Mouse (Mus musculus) brown adipose tissue, adult 24 weeks (tissue): ENCODE measurements at regions not wholly inside any gene's neighbourhood (a gene's known extent, or its start where the extent isn't known, plus 50 kb on each side); places are given as distances from the start of the nearest gene placed in this dataset.

ENCODE experiments used
- H3K27ac ChIP-seq: fragments of 200-500 bp; replicated peaks from 2 replicates; pipeline ENCODE4 v1.5.1; 2012; ENCODE audit warnings: low read depth, mild to moderate bottlenecking, low read length
- H3K4me1 ChIP-seq: fragments of 200-500 bp; 2 replicates; pipeline ENCODE4 v1.6.1; 2012; ENCODE audit warnings: low read length, mixed read lengths; ENCODE audit not compliant: control insufficient read depth, insufficient read depth, insufficient read length
- H3K4me3 ChIP-seq: fragments of 200-500 bp; 2 replicates; pipeline ENCODE4 v1.5.1; 2012; ENCODE audit warnings: low read depth, mild to moderate bottlenecking, low read length, moderate library complexity; ENCODE audit not compliant: insufficient read depth

DNA sequence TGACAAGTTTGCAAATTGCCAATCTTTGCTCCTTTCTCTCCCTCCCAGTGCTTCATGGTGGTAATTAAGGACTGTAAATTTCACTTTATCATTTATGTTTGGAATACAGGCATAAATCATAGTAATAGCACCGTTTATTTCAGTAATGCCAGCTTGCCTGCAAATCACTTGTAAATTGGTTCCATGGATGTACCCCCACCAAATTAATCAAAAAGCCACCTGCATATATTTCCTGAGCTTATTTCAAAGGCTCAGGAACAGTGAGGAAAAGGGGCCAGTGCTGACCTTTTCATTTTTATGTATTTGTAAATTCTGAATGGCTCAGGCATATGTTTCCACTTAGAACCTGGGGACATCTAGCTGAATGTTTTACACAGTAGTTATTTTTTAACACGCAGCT, 115.0 kb downstream of the D3Ertd751e start:
- H3K4me3 ChIP-seq = no peak overlapping the region
- no peaks in the 10 kb centered on the region for H3K4me1 ChIP-seq
- no peak overlapping the region for H3K27ac ChIP-seq

GRCm38 (mm10) chr3:41862674-41863073, 120.3 kb downstream of the D3Ertd751e start:
- Histone ChIP-seq H3K27ac (no peak overlapping the region), H3K4me1 (no peaks in the 10 kb centered on the region), H3K4me3 (no peak overlapping the region)

- Histone ChIP-seq H3K4me3 (no peak overlapping the region), H3K4me1 (no peaks in the 10 kb centered on the region), H3K27ac (no peak overlapping the region)
Measured at GRCm38 (mm10) chr3:41908952-41909351, 166.5 kb downstream of the D3Ertd751e start.

DNA sequence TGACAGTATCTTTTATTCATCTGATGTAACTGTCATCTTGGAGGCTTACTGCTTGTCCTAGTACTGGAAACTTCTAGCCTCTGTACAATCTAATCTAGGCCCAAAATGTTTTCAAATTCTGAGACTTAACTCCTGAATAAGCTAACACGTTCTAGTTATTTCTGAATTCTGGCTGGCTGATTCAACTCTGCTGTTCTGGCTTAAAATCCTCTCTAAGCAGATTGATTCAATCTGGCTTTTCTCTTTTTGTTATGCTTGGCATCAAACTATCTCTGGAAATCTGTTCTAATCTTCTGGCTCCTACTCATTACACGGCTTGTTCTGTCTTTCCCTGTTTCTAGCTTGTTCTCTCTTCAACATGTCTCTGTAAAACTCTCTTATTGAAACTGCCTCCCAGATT, 170.8 kb downstream of the D3Ertd751e start:
- H3K27ac ChIP-seq = no peak overlapping the region
- H3K4me3 ChIP-seq = no peak overlapping the region
- H3K4me1 ChIP-seq = no peaks in the 10 kb centered on the region

- H3K27ac ChIP-seq = no peak overlapping the region
Measured at GRCm38 (mm10) chr3:41939843-41940242, 197.4 kb downstream of the D3Ertd751e start.

GRCm38 (mm10) chr3:41942964-41943363, 200.6 kb downstream of the D3Ertd751e start:
- H3K4me1 ChIP-seq = no peaks in the 10 kb centered on the region
- H3K4me3 ChIP-seq = no peak overlapping the region
- no peak overlapping the region for H3K27ac ChIP-seq

More at GRCm38 (mm10) chr3:41939843-41940242, 197.4 kb downstream of the D3Ertd751e start:
- Histone ChIP-seq H3K4me3 (no peak overlapping the region), H3K4me1 (no peaks in the 10 kb centered on the region)

GRCm38 (mm10) chr3:41949404-41949803, 207.0 kb downstream of the D3Ertd751e start:
- no peaks in the 10 kb centered on the region for H3K4me1 ChIP-seq
- H3K4me3 ChIP-seq = no peak overlapping the region

GRCm38 (mm10) chr3:41957385-41957784, 215.0 kb downstream of the D3Ertd751e start:
- H3K4me3 ChIP-seq = no peak overlapping the region
- no peak overlapping the region for H3K27ac ChIP-seq
- no peaks in the 10 kb centered on the region for H3K4me1 ChIP-seq

More at GRCm38 (mm10) chr3:41949404-41949803, 207.0 kb downstream of the D3Ertd751e start:
- H3K27ac ChIP-seq = no peak overlapping the region

GRCm38 (mm10) chr3:41960209-41960608, 217.8 kb downstream of the D3Ertd751e start:
- no peaks in the 10 kb centered on the region for H3K4me1 ChIP-seq
- no peak overlapping the region for H3K27ac ChIP-seq
- H3K4me3 ChIP-seq = no peak overlapping the region

DNA sequence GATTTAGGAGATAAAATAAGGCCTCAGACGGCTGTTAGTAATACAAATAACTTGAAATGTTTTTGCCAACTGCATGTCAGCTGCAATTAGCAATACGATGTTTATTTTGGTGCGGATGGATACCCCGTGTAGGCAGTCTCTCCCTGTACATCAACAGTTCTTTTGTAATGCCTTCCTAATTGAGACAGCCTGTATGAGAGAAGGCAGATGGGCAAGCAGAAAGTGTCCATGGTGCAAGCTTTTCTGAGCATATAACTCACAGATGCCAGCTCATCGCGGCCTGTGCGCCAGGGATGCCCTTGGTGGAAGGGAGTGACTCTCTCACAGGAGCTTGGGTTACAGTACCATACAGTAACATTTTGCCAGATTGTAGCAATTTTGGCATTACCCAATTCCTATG, 220.5 kb downstream of the D3Ertd751e start:
- Histone ChIP-seq H3K4me1 (no peaks in the 10 kb centered on the region), H3K4me3 (no peak overlapping the region), H3K27ac (no peak overlapping the region)

- Histone ChIP-seq H3K4me3 (no peak overlapping the region), H3K27ac (no peak overlapping the region), H3K4me1 (no peaks in the 10 kb centered on the region)
Measured at GRCm38 (mm10) chr3:42006672-42007265, 264.4 kb downstream of the D3Ertd751e start.

DNA sequence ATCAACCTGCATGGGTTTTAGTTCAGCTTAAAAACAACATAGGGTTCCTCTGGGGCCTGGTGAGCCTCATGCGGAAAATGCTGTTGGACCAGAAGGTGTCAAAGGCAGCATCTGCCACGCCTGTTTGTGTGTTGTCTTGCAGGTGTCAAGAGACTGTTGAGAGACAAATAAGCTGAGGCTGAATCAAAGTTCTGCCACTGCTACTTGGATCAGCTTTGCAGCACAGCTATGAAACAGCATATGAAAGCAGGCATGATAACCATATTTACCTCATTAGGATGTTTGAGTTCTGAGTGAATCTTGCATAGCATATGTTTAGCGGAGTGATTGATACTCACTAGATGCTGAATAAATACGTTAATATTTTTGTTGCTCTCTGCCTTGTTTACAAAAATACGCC, 280.8 kb downstream of the D3Ertd751e start:
- Histone ChIP-seq H3K4me3 (no peak overlapping the region), H3K4me1 (no peaks in the 10 kb centered on the region), H3K27ac (no peak overlapping the region)

GRCm38 (mm10) chr3:42039632-42040031, 297.2 kb downstream of the D3Ertd751e start:
- no peak overlapping the region for H3K4me3 ChIP-seq
- no peaks in the 10 kb centered on the region for H3K4me1 ChIP-seq
- H3K27ac ChIP-seq = no peak overlapping the region

- Histone ChIP-seq H3K4me3 (no peak overlapping the region), H3K4me1 (no peaks in the 10 kb centered on the region), H3K27ac (no peak overlapping the region)
Measured at GRCm38 (mm10) chr3:42040270-42040812, 297.9 kb downstream of the D3Ertd751e start.

DNA sequence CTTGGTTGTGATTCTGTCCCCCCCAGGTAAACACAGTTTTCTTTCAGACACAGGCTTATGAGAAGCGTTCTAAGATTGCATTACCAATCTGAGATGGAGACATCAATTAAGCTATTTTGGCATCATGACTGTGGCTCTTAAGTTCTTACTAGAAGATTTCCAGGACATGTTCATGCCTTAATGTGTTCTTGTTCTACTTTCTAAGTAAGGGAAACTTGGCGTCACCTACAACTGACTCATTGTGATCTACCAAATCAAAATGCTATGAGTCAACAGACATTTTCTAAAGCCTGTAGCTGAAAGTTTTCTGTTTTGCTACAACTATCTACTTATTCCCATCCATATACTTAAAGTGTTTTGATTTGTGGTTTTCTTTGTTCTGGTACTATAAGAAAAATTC, 298.5 kb downstream of the D3Ertd751e start:
- Histone ChIP-seq H3K4me3 (no peak overlapping the region), H3K4me1 (no peaks in the 10 kb centered on the region), H3K27ac (no peak overlapping the region)

DNA sequence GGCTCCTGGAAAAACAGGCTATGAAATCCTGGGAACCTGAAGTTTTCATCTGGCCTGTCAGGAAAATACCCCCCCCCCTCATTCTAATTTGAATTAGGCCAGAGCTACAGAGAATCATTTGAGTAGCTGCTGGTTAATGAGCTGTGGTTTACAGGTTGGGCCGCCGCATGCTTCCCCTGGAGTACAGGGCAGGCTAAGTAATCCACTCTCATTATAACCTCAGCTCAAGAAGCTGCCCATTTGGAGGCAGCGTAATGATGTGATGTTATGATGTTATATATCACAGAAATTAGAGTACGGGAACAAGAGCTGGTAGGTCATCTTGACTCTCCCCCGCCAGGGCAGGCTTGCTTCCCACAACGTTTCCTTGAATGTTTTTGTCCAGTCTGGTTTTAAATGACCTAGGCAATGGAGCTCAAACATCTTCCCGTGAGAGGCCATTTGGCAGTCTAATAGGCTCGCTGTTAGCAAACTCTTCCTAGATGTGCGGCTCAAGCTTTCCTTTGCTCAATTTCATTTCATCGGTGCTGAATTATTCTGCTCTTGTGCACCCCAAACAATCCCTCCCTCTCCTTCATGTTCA, 315.0 kb downstream of the D3Ertd751e start:
- no peaks in the 10 kb centered on the region for H3K4me1 ChIP-seq
- H3K4me3 ChIP-seq = no peak overlapping the region
- H3K27ac ChIP-seq = no peak overlapping the region
